Comparison of ENCODE assay signal across 1 mouse cellular context in the genomic region with DNA sequence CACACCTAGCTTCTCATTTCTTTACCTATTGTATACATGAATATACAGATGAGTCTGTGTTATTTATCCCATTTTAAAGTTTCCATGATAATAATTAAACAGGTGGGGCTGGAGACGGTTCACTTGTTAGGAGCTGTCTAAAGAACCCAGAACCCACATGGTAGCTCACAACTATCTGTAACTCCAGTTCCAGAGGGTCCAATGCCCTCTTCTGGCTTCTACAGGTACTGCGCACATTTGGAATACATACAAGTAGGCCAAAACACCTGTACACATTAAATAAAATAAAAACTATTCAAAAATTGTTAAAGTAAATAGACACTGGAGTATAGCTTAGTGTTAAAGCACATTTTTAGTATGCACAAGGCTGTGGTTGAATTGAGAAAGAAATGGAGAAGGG.
TF ChIP-seq lines count a peak whose summit lies in the region.

No protein-coding gene starts in this region.

TF ChIP-seq in ES-E14, 5 proteins besides CTCF, POLR2A, EP300 and RAD21:
- TF ChIP-seq ZC3H11A (IDR thresholded peaks at IDR 0.05; ENCODE audit: borderline replicate concordance, low read depth, low read length), result peak; percentile 33; the same call in 1 of the 2 replicates
- TF ChIP-seq CHD2 (IDR thresholded peaks at IDR 0.05; ENCODE audit: low read depth, low read length), result no peak
